Mouse (Mus musculus) thymus, adult 2 months (tissue): ENCODE measurements around the gene AL732309.1. TPM values are rescaled to one million over a fixed set of nuclear protein-coding genes. Genes with fewer than 3 reads are reported as not detected.

ENCODE experiments used
- DNase-seq: peaks from one replicate; pipeline ENCODE4 v3.0.0; 2021
- H3K27ac ChIP-seq: fragments of 200-500 bp; 2 replicates; pipeline ENCODE4 v1.5.1; 2012; ENCODE audit warnings: low read length, control low read depth; ENCODE audit not compliant: control insufficient read depth, insufficient read depth
- H3K27me3 ChIP-seq: fragments of 200-500 bp; 2 replicates; pipeline ENCODE4 v1.6.1; 2012; ENCODE audit warnings: mild to moderate bottlenecking, low read length, moderate library complexity, mixed read lengths; ENCODE audit not compliant: control insufficient read depth, insufficient read depth
- H3K36me3 ChIP-seq: fragments of 200-500 bp; 2 replicates; pipeline ENCODE4 v1.6.1; 2012; ENCODE audit warnings: mild to moderate bottlenecking, low read length, moderate library complexity; ENCODE audit not compliant: control insufficient read depth, insufficient read depth
- H3K4me1 ChIP-seq: fragments of 200-500 bp; replicated peaks from 2 replicates; pipeline ENCODE4 v1.6.1; 2012; ENCODE audit warnings: low read length; ENCODE audit not compliant: control insufficient read depth, insufficient read depth
- H3K4me3 ChIP-seq: fragments of 200-500 bp; 2 replicates; pipeline ENCODE4 v1.5.1; 2012; ENCODE audit warnings: mild to moderate bottlenecking, low read length, control low read depth, moderate library complexity; ENCODE audit not compliant: control insufficient read depth, insufficient read depth
- CTCF ChIP-seq: fragments of 200-500 bp; IDR thresholded peaks from 2 replicates; pipeline ENCODE4 v1.5.1; 2012; ENCODE audit warnings: mild to moderate bottlenecking, control low read depth, low read length, moderate library complexity, borderline replicate concordance; ENCODE audit not compliant: control insufficient read depth, poor library complexity, insufficient read depth; ENCODE audit errors: extremely low read depth
- POLR2A ChIP-seq: fragments of 200-500 bp; IDR thresholded peaks from 2 replicates; pipeline ENCODE4 v1.6.1; 2012; ENCODE audit warnings: mild to moderate bottlenecking, low read length, control low read depth, moderate library complexity; ENCODE audit not compliant: control insufficient read depth, poor library complexity, insufficient read depth; ENCODE audit errors: extremely low read depth
- WGBS: fragments of 180-500 bp; shearing (Covaris S2); methylation state at CpG from one replicate; pipeline ENCODE4 v1.1.7; 2018; 5-methylcytosine and 5-hydroxymethylcytosine counted together
- polyA plus RNA-seq: library from polyadenylated mRNA; depleted of rRNA; stranded (reverse); fragments of >200 nt; gene quantifications from 2 replicates; pipeline ENCODE4 v1.2.3, GENCODE M21; 2012

The AL732309.1 gene
- polyA plus RNA-seq, 1 experiment: 43.0 TPM

GRCm38 (mm10) chr2:25227406-25227805 is 19.3 kb downstream of the AL732309.1 start:
- WGBS: 97% methylated on average over 4 of the region's 4 CpGs
- Histone ChIP-seq H3K4me1 (peaks cover 14% of the 10 kb centered on the region), H3K36me3 (no peaks in the 10 kb centered on the region), H3K27me3 (no peaks in the 10 kb centered on the region), H3K27ac (no peak overlapping the region), H3K4me3 (no peak overlapping the region)
- no peak for DNase-seq
- TF ChIP-seq CTCF: no peak
- TF ChIP-seq POLR2A: no peak

DNA sequence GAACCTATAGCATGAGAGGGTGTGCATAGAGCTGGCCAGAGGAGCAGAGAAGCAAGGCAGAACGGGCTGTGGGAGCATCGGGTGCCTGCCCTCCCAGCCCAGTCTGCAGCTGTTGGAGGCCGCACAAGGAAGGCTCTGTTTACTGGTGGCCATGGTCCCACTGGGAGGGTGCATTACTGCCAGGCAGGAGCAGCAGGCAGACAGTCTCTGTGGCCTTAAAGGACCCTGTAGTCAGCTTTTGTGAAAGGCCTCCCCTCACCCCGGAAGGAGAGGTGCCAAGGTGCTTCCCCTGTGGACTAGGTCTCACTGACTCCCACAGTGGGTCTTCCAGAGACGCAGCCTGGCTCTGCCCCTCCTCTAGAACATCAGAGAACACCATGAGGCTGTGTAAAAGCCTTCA is 19.8 kb downstream of the AL732309.1 start:
- TF ChIP-seq POLR2A (no peak), CTCF (no peak)

GRCm38 (mm10) chr2:25225811-25226379 is 20.8 kb downstream of the AL732309.1 start:
- peaks cover 14% of the 10 kb centered on the region for H3K4me1 ChIP-seq
- TF ChIP-seq CTCF (no peak), POLR2A (no peak)
- no peak for DNase-seq
- no peaks in the 10 kb centered on the region for H3K27me3 ChIP-seq
- 0 out of 2 replicates have a peak, but pooled peaks cover 3% of the 10 kb centered on the region for H3K36me3 ChIP-seq
- H3K4me3 ChIP-seq: no peak overlapping the region
- 93% methylated on average over 8 of the region's 8 CpGs for WGBS
- no peak overlapping the region; the same call in 1 of the 2 replicates for H3K27ac ChIP-seq

More for the DNA sequence above, 19.8 kb downstream of the AL732309.1 start:
- Histone ChIP-seq H3K4me3 (no peak overlapping the region), H3K4me1 (peaks cover 14% of the 10 kb centered on the region), H3K36me3 (0 out of 2 replicates have a peak, but pooled peaks cover under 1% of the 10 kb centered on the region), H3K27me3 (no peaks in the 10 kb centered on the region), H3K27ac (no peak overlapping the region)
- 90% methylated on average over 5 of the region's 5 CpGs for WGBS
- no peak for DNase-seq

DNA sequence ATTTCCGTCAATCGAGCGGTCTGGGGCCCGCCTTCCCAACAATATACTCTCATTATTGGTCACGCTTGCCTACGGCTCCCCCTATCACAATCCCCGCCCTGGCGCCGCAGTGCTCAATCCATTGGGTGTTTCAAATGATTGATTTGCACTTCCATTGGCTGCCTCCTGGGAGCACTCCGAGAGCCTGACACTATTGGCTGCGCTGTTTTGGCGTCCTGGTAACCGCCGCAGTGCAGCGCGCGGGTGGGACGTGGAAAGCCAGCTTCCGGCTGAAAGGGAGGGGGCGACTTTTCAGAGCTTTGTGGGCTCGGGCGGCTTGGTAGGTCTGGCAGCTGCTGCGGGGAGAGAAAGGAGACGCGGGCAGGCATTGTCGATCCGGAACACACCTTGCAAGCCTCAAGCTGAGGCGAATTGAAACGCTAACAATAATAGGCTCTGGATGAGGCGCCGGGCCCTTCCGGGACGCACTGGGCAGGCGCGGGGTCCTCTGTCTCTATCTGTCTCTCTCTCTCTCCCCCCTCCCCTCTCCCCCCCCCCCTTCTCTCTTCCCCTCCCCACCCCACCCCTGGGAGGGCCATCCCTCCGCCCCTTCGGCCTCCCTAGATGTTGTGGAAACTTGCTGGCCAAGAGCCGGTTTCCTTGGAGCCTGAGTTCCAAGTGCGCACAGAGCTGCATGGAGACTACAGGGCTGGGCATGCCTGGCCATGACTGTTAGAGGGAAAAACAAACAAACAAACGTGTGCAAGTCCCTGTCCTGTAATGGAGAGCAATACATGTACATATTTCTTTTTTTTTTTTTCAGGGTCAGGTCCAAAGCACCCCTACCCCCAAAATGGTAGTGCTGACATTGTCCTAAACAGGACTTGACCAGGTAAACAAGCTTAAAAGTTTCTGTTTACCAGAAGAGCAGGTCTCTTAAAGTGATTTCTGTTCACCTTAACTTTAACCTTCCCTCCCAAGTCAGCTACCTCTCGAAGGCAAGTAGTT is 21.6 kb downstream of the AL732309.1 start:
- WGBS: 2% methylated on average over 41 of the region's 41 CpGs
- no peaks in the 10 kb centered on the region for H3K27me3 ChIP-seq
- H3K36me3 ChIP-seq: 0 out of 2 replicates have a peak, but pooled peaks cover 3% of the 10 kb centered on the region
- H3K4me3 ChIP-seq: peak overlapping the region; percentile 54
- peak overlapping the region; percentile 84 for H3K27ac ChIP-seq
- TF ChIP-seq POLR2A (0 out of 2 replicates have a peak, but pooled peaks have one; percentile 75), CTCF (no peak)
- H3K4me1 ChIP-seq: peaks cover 14% of the 10 kb centered on the region
- DNase-seq: peak; percentile 97

DNA sequence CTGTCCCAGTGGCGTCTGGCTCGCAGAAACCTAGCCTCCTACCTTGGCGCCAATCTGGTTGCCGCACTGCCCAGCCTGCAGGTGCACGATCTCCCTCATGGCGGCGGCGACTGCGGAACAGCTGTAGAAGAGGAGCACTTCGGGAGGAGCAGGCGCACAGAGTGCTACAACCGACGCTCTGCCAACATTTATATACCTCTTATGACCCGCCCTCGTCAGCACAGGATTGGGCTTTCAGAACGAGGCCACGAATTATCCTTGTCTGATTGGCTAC is 22.2 kb downstream of the AL732309.1 start, which contains the start of gene Tubb4b:
Gene Tubb4b (minus strand): TSS at position 211 of the 274 bp plus-strand sequence.
- Histone ChIP-seq H3K27ac (peak within 1 kb of the TSS; percentile 84), H3K27me3 (no peaks in the 10 kb centered on the region), H3K4me3 (peak within 1 kb of the TSS; percentile 64), H3K4me1 (peaks cover 14% of the 10 kb centered on the region), H3K36me3 (0 out of 2 replicates have a peak, but pooled peaks cover 3% of the 10 kb centered on the region)
- TF ChIP-seq POLR2A (peak; percentile 97), CTCF (no peak)
- 1% methylated on average over 17 of the region's 17 CpGs for WGBS
- DNase-seq: no peak
